Mouse (Mus musculus) hindbrain, embryonic 14.5 days (tissue): Measurements from ENCODE around the gene Adarb1. TPM values are rescaled to one million over a fixed set of nuclear protein-coding genes. Genes with fewer than 3 reads are reported as not detected.
A peak's percentile ranks its signal among the peaks of the same experiment; 100 is the strongest.

ENCODE experiments used
- ATAC-seq: fragments of 200-750 bp; cut with Nextera tagmentation; 2 replicates; pipeline ENCODE4 v1.8.0; 2017; ENCODE audit warnings: moderate number of reproducible peaks, mild to moderate bottlenecking, moderate TSS enrichment, moderate library complexity; ENCODE audit not compliant: low FRiP score
- DNase-seq: peaks from one replicate; pipeline ENCODE4 v3.0.0-alpha.2; 2015; ENCODE audit warnings: low spot score
- H3K27ac ChIP-seq: fragments of 300-500 bp; sonication (generic); 2 replicates; pipeline ENCODE4 v1.5.1; 2014; ENCODE audit warnings: mild to moderate bottlenecking, moderate library complexity
- H3K27me3 ChIP-seq: fragments of 300-500 bp; sonication (generic); 2 replicates; pipeline ENCODE4 v1.6.1; 2014; ENCODE audit warnings: mild to moderate bottlenecking, low read length, mixed read lengths; ENCODE audit not compliant: control insufficient read depth, insufficient read depth
- H3K36me3 ChIP-seq: fragments of 300-500 bp; sonication (generic); replicated peaks from 2 replicates; pipeline ENCODE4 v1.6.1; 2014; ENCODE audit not compliant: control insufficient read depth, insufficient read depth
- H3K4me1 ChIP-seq: fragments of 300-500 bp; sonication (generic); replicated peaks from 2 replicates; pipeline ENCODE4 v1.6.1; 2014; ENCODE audit warnings: antibody characterized with exemption, low read length, mixed read lengths; ENCODE audit not compliant: control insufficient read depth, insufficient read depth
- H3K4me2 ChIP-seq: fragments of 300-500 bp; sonication (generic); replicated peaks from 2 replicates; pipeline ENCODE4 v1.6.1; 2014; ENCODE audit warnings: mild to moderate bottlenecking, moderate library complexity
- H3K4me3 ChIP-seq: fragments of 300-500 bp; sonication (generic); replicated peaks from 2 replicates; pipeline ENCODE4 v1.5.1; 2014; ENCODE audit warnings: mild to moderate bottlenecking, low read length
- H3K9ac ChIP-seq: fragments of 300-500 bp; sonication (generic); 2 replicates; pipeline ENCODE4 v1.6.1; 2014
- H3K9me3 ChIP-seq: fragments of 300-500 bp; sonication (generic); 2 replicates; pipeline ENCODE4 v1.6.1; 2016; ENCODE audit warnings: low read length; ENCODE audit not compliant: control insufficient read depth
- WGBS: fragments of 180-500 bp; shearing (Covaris S2); extraction: QIAGEN DNeasy Blood & Tissue Kit; methylation state at CpG from one replicate; pipeline ENCODE4 v1.1.7; 2014; 5-methylcytosine and 5-hydroxymethylcytosine counted together
- polyA plus RNA-seq: library from polyadenylated mRNA; unstranded; fragments of >200 nt; fragmentation: Nextera tagmentation; extraction: Ambion mirVana; gene quantifications from 2 replicates; pipeline ENCODE4 v1.2.1, GENCODE M21; 2014

Adarb1 gene
- polyA plus RNA-seq, 1 experiment from 2014 or later = 20.7 TPM

GRCm38 (mm10) chr10:77440286-77440685, 22.2 kb upstream of the Adarb1 start:
- no peaks in the 10 kb centered on the region for H3K36me3 ChIP-seq
- no peaks in the 10 kb centered on the region for H3K4me1 ChIP-seq
- WGBS = 68% methylated on average over 6 of the region's 6 CpGs
- DNase-seq (no peak), ATAC-seq (no peak)
- peaks cover 6% of the 10 kb centered on the region; the same call in 1 of the 2 replicates for H3K9me3 ChIP-seq
- no peaks in the 10 kb centered on the region for H3K27me3 ChIP-seq
- H3K9ac ChIP-seq = no peak overlapping the region
- H3K4me3 ChIP-seq = no peak overlapping the region
- H3K4me2 ChIP-seq = no peak overlapping the region
- H3K27ac ChIP-seq = no peak overlapping the region

DNA sequence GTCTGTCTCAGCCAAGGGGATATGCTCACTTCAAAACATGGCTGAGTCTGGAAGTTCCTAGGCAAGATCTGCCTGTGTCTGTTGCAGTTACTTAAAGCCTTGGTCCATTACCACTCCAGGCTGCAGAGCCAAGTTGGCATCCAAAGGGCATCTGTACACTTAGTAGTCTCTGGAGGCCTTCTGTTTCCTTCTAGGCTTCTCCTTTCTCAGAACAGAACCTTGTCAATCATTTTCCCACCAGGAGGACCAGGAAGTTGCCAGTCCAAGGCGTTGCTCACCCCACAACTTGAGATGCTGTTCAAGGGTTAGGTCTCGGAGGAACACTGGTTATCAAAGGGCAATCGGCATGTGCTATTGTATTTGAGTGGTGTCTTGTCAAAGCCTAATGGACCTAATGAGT, 21.0 kb upstream of the Adarb1 start:
- H3K36me3 ChIP-seq = no peaks in the 10 kb centered on the region
- H3K27ac ChIP-seq = no peak overlapping the region
- no peak for DNase-seq
- H3K4me1 ChIP-seq = 0 out of 2 replicates have a peak, but pooled peaks cover 4% of the 10 kb centered on the region
- H3K4me3 ChIP-seq = no peak overlapping the region
- no peak overlapping the region for H3K4me2 ChIP-seq
- no peaks in the 10 kb centered on the region for H3K27me3 ChIP-seq
- H3K9me3 ChIP-seq = no peaks in the 10 kb centered on the region
- ATAC-seq = no peak
- no peak overlapping the region for H3K9ac ChIP-seq
- 85% methylated on average over 3 of the region's 3 CpGs for WGBS

GRCm38 (mm10) chr10:77438021-77438420, 20.0 kb upstream of the Adarb1 start:
- no peak for ATAC-seq
- Histone ChIP-seq H3K27me3 (no peaks in the 10 kb centered on the region), H3K9me3 (no peaks in the 10 kb centered on the region), H3K36me3 (no peaks in the 10 kb centered on the region), H3K27ac (no peak overlapping the region), H3K4me3 (no peak overlapping the region), H3K9ac (no peak overlapping the region), H3K4me1 (0 out of 2 replicates have a peak, but pooled peaks cover 4% of the 10 kb centered on the region), H3K4me2 (no peak overlapping the region)
- 75% methylated on average over 1 of the region's 1 CpGs for WGBS
- no peak for DNase-seq

GRCm38 (mm10) chr10:77435343-77435742, 17.3 kb upstream of the Adarb1 start:
- Histone ChIP-seq H3K9me3 (no peaks in the 10 kb centered on the region), H3K4me3 (no peak overlapping the region), H3K36me3 (no peaks in the 10 kb centered on the region), H3K27me3 (no peaks in the 10 kb centered on the region), H3K9ac (0 out of 2 replicates have a peak overlapping the region, but pooled peaks have one; percentile 10), H3K4me1 (0 out of 2 replicates have a peak, but pooled peaks cover 4% of the 10 kb centered on the region), H3K4me2 (no peak overlapping the region), H3K27ac (no peak overlapping the region)
- no peak for ATAC-seq
- 70% methylated on average over 4 of the region's 4 CpGs for WGBS
- no peak for DNase-seq

GRCm38 (mm10) chr10:77434457-77435151, 16.5 kb upstream of the Adarb1 start:
- H3K4me3 ChIP-seq = no peak overlapping the region
- DNase-seq (no peak), ATAC-seq (no peak)
- no peaks in the 10 kb centered on the region for H3K27me3 ChIP-seq
- H3K4me2 ChIP-seq = peak overlapping the region; percentile 41
- no peaks in the 10 kb centered on the region for H3K36me3 ChIP-seq
- 0 out of 2 replicates have a peak, but pooled peaks cover 4% of the 10 kb centered on the region for H3K4me1 ChIP-seq
- H3K27ac ChIP-seq = peak overlapping the region; percentile 51; the same call in 1 of the 2 replicates
- WGBS = 42% methylated on average over 18 of the region's 18 CpGs
- peak overlapping the region; percentile 36; the same call in 1 of the 2 replicates for H3K9ac ChIP-seq
- H3K9me3 ChIP-seq = no peaks in the 10 kb centered on the region

- H3K4me1 ChIP-seq = 0 out of 2 replicates have a peak, but pooled peaks cover 4% of the 10 kb centered on the region
- no peak for DNase-seq
- 19% methylated on average over 4 of the region's 4 CpGs for WGBS
- H3K4me3 ChIP-seq = no peak overlapping the region
- peak overlapping the region; percentile 41 for H3K4me2 ChIP-seq
- no peaks in the 10 kb centered on the region for H3K36me3 ChIP-seq
- no peak for ATAC-seq
- no peaks in the 10 kb centered on the region for H3K27me3 ChIP-seq
- no peaks in the 10 kb centered on the region for H3K9me3 ChIP-seq
- H3K9ac ChIP-seq = peak overlapping the region; percentile 36; the same call in 1 of the 2 replicates
- H3K27ac ChIP-seq = peak overlapping the region; percentile 51; the same call in 1 of the 2 replicates
These were observed 16.0 kb upstream of the Adarb1 start for GRCm38 (mm10) chr10:77434076-77434456.

GRCm38 (mm10) chr10:77430771-77431170, 12.7 kb upstream of the Adarb1 start:
- DNase-seq = no peak
- Histone ChIP-seq H3K27me3 (no peaks in the 10 kb centered on the region), H3K36me3 (no peaks in the 10 kb centered on the region), H3K9ac (no peak overlapping the region), H3K9me3 (no peaks in the 10 kb centered on the region), H3K4me1 (0 out of 2 replicates have a peak, but pooled peaks cover 4% of the 10 kb centered on the region), H3K4me2 (no peak overlapping the region), H3K27ac (no peak overlapping the region), H3K4me3 (no peak overlapping the region)
- no peak for ATAC-seq

GRCm38 (mm10) chr10:77429921-77430320, 11.9 kb upstream of the Adarb1 start:
- WGBS = 88% methylated on average over 5 of the region's 5 CpGs
- Histone ChIP-seq H3K4me3 (no peak overlapping the region), H3K9me3 (no peaks in the 10 kb centered on the region), H3K4me1 (0 out of 2 replicates have a peak, but pooled peaks cover 2% of the 10 kb centered on the region), H3K9ac (no peak overlapping the region), H3K4me2 (no peak overlapping the region), H3K27me3 (no peaks in the 10 kb centered on the region), H3K36me3 (no peaks in the 10 kb centered on the region), H3K27ac (no peak overlapping the region)
- DNase-seq = no peak
- no peak for ATAC-seq

GRCm38 (mm10) chr10:77427610-77428009, 9.5 kb upstream of the Adarb1 start:
- H3K4me2 ChIP-seq = no peak overlapping the region
- no peaks in the 10 kb centered on the region for H3K9me3 ChIP-seq
- H3K36me3 ChIP-seq = no peaks in the 10 kb centered on the region
- 52% methylated on average over 2 of the region's 2 CpGs for WGBS
- H3K27me3 ChIP-seq = no peaks in the 10 kb centered on the region
- no peak overlapping the region for H3K27ac ChIP-seq
- no peak for ATAC-seq
- H3K4me1 ChIP-seq = no peaks in the 10 kb centered on the region
- H3K4me3 ChIP-seq = no peak overlapping the region
- H3K9ac ChIP-seq = no peak overlapping the region
- no peak for DNase-seq
